Mouse (Mus musculus): ENCODE measurements around the gene Klhl2.

- TF ChIP-seq POLR2A (IDR thresholded peaks at IDR 0.05; ENCODE audit: insufficient read depth, low read length): no peak
- no peak for TF ChIP-seq CTCF (IDR thresholded peaks at IDR 0.05; ENCODE audit: low read depth, low read length)
Observed at GRCm38 (mm10) chr8:64769586-64769985, 80.2 kb downstream of the Klhl2 start.

Measured in ES-Bruce4 (cell line).